Mouse (Mus musculus) cerebral cortex, adult 2 months (tissue): ENCODE data around the gene Greb1.

ENCODE experiments used
- WGBS: fragments of 180-500 bp; shearing (Covaris S2); methylation state at CpG from one replicate; pipeline ENCODE4 v1.1.7; 2018; 5-methylcytosine and 5-hydroxymethylcytosine counted together

Gene Greb1

DNA sequence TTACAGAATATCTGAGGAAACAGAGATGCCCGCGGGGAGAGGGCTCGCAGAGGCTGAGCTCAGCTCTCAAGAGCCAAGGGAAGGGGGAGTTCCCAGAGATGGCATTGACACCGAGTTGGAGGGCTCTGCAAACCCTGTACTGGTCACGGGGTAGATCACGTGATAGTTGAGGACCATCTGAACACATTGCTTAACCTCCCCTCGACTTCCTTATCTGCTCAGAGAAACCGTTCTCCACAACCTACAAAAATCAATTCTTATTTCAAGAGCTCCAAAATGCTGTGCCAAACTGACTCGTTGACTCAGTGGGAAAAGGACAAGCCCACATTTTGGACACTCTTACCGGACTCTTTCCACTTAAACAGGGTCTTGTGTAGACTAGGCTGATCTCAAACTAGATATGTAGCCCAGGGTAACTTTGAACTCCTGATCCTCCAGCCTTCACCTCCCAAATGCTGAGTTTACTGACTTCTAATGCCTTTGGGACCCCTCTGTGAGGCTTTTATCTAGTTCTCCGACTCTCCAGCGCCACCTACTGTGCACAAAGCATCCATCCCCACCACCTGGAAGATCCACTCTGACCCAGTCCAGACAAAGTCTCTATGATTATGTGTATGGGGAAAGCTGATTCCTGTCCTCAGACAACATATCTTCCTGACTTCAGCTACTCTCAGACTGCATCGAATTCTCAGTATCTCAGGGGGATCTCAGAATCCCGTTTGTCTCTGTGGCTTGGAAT lies 166.4 kb downstream of the Greb1 start:
- 49% methylated on average over 14 of the region's 14 CpGs for WGBS

DNA sequence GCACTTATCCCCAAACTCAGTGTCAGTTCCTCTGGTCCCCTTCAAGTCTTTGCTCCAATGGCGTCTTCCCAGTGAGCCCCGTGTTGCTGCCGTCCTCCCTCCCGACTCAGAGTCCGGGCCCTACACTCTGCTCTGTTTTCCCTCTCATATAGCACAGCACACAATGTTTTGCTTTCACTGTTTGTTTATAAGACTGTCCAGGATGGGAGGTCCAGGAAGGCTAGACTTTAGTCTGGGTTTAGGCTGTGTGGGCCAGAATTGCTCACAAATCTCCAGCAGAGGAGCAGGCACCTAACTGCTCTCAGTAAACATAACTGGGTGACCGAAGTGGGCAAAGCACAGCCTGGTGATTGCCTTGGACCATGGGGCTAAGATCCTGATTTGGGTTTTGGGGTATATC lies 167.5 kb downstream of the Greb1 start:
- 74% methylated on average over 6 of the region's 6 CpGs for WGBS

GRCm38 (mm10) chr12:16631423-16631822 lies 169.3 kb downstream of the Greb1 start:
- 90% methylated on average over 2 of the region's 2 CpGs for WGBS

GRCm38 (mm10) chr12:16630866-16631185 lies 169.9 kb downstream of the Greb1 start:
- 94% methylated on average over 1 of the region's 1 CpGs for WGBS

DNA sequence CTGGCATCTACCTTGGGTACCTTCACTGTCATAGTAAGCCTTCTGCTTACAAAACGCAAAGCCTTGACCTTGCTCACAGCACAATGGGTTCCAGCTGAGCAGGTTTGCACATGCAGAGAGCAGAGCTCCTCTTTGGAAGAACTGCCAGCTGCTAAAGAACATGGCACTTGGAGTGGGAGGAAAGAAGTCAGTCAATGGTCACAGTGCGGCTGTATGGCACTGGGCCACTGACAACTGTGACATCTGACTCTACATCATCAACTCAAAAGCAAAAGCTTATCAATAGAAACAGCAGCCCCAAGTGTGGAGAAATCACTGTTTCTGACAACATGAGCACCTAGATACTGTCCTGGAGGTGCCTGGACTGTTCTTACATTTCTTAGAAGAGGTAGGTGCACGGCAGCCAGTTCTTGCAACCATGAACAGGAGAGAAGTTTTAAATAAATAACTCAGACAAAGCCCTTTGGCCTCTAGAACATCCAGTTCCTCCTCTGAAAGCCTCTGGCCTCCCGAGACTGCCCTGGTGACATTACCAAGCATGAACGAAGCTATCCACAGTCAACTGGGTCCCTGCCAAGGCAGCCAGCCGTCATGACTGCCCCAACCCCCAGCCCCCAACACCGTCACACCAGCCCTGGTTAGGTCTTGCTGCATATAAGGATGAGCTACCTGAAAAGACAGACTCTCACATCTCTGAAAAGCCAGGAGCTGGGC lies 170.4 kb downstream of the Greb1 start:
- WGBS = 58% methylated on average over 7 of the region's 7 CpGs
